ENCODE assay signal across 15 mouse cellular contexts in the genomic region with DNA sequence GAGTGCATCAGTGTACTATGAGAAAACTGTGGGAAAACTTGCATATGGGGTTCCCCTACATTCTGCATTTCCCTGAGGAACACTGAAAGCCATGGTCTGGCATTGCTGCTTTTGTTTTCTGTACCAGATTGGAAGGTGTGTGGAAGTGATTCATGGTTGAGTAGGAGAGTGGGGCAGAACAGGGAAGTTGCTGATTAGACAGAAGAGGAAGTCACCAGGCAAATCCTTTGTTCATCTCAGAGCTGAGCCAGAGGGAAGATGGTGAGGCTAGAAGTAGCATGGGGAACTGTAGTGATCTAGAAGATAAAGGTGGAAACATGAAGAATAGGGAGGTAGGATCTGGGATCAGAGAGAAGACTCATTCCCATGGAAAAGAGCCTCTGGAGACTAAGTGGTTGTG.
"Had no signal": no experiment of that assay in that cellular context is flagged by ENCODE, and none has a peak within 500 bp of the region (broad histone marks: within the 10 kb centered on the region; RNA-seq: fewer than 3 reads in every experiment).

No protein-coding gene starts in this region.

- H3K9ac ChIP-seq: liver, postnatal 0 days; lung, embryonic 15.5 days; midbrain, embryonic 13.5 days; midbrain, embryonic 15.5 days; neural tube, embryonic 12.5 days had no signal

- H3K27ac ChIP-seq: lung, embryonic 15.5 days; macrophage; midbrain, embryonic 13.5 days; midbrain, embryonic 15.5 days; neural tube, embryonic 12.5 days had no signal

- H3K36me3 ChIP-seq: lung, embryonic 15.5 days; midbrain, embryonic 13.5 days; midbrain, embryonic 15.5 days; neural tube, embryonic 12.5 days had no signal

- H3K9me3 ChIP-seq: lung, embryonic 15.5 days; midbrain, embryonic 13.5 days; midbrain, embryonic 15.5 days; neural tube, embryonic 12.5 days had no signal

- H3K4me1 ChIP-seq: lung, embryonic 15.5 days; megakaryocyte, embryonic 14.5 days; midbrain, embryonic 13.5 days; midbrain, embryonic 15.5 days; neural tube, embryonic 12.5 days had no signal

- H3K27me3 ChIP-seq: lung, embryonic 15.5 days; megakaryocyte, embryonic 14.5 days; midbrain, embryonic 13.5 days; midbrain, embryonic 15.5 days; neural tube, embryonic 12.5 days had no signal

- H3K4me3 ChIP-seq: lung, embryonic 15.5 days; megakaryocyte, embryonic 14.5 days; midbrain, embryonic 13.5 days; midbrain, embryonic 15.5 days; neural tube, embryonic 12.5 days had no signal

- DNase-seq: liver, postnatal 0 days; lung, adult 2 months; lung, postnatal 14 days; lung, postnatal 36 days; right cerebral cortex, postnatal 14 days; thymus, adult 18-20 months; thymus, postnatal 14 days; thymus, postnatal 36 days had no signal

- ATAC-seq: liver, postnatal 0 days; lung, postnatal 0 days; midbrain, embryonic 13.5 days; midbrain, embryonic 15.5 days had no signal
